Mouse (Mus musculus) stomach, postnatal 0 days (tissue): ENCODE data around the gene Tc2n.

Experiments
- CTCF ChIP-seq: IDR thresholded peaks from 2 replicates; pipeline ENCODE4 v1.5.1; 2016; ENCODE audit warnings: antibody characterized with exemption, low read depth, mild to moderate bottlenecking, moderate library complexity
- EP300 ChIP-seq: optimal IDR thresholded peaks from 2 replicates; pipeline ENCODE3; 2016; ENCODE audit warnings: antibody characterized with exemption

DNA sequence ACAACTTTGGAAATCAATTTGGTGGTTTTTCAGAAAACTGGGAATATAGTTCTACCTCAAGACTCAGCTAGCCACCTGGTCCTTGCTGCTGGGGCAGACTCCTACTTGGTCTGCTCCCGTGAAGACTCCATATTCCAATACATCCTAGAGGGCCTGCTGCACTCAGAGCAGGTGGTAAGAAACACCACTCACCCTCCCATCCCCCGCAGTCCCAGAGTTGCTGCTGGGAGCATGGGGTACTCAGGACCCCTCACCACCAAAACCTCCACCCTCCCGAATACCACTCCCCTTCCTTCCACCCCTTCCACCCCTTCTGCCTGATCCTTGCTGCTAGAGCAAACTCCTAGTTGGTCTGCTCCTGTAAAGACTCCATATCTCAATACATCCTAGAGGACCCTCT lies 19.1 kb downstream of the Tc2n start:
- TF ChIP-seq EP300 (no peak), CTCF (no peak)
